Mouse (Mus musculus): Measurements from ENCODE around the gene Tmcc1.

DNA sequence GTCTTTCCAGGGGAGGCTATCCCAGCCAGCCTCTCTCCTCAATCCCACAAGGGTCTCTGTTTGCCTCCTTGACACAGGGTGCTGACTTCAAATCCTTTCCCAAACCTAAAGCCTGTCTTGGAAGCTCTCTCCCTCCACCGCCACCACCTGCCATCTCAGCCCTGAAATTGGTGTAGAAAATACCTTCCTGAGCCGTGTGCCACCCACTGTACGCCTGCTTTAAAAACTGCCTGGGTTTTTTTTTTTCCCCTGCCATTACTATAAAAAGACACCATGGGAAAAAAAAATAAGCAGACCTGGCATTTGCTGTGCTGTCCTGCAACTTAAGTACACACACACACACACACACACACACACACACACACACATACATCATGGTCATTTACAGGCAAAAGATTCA, 203.2 kb downstream of the Tmcc1 start:
- no peak for TF ChIP-seq EP300 (optimal IDR thresholded peaks at IDR 0.05)
- no peak for TF ChIP-seq CTCF (IDR thresholded peaks at IDR 0.05; ENCODE audit: low read depth)

Data from stomach, postnatal 0 days (tissue).